In the genomic region with DNA sequence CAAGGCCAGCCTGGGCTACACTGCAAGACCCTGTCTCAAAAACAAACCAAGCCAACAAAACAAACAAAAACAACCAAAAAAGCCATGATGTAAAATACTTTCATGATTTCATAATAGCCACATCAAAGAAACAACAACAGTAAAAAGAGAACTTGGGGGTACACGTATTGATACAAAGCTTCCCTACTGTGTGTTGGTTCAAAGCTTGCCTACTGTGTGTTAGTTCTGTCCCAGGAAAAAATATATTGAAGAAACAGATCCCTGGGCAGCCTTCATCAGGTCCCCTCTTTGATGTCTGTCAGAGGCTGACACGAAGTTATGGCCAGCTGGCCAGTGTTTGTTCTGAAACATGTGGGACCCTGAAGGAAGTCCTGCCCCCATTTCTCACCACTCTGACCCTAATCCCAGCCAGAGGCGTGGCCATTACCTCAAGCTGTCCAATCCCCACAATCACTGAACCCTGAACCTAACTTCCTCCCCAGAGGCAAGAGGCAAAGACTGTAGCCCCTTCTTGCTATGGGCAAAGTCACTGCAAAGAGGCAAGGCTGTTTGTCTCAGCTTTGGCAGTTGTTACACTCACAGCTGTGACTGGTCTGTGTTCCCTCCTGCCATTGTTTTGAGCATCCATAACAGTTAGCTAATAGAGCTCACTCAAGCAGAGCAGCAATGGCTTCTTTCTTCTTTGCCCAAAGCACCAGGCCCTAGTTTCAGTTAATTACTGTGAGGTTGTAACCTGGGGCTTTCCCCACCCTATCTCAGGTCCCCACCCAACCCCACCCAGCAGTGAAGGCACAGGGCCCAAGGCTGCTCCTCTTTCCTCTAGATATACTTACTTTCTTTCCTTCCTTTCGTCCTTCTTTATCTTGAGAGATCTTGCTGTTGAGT, we compare ENCODE assay signal across 14 mouse cellular contexts. TPM values are rescaled to one million over a fixed set of nuclear protein-coding genes. Genes with fewer than 3 reads are reported as not detected.
DNase-seq lines count a peak whose midpoint lies in the region; ATAC-seq lines count a peak whose summit lies in the region.
"Had no signal": no experiment of that assay in that cellular context is flagged by ENCODE, and none has a peak within 500 bp of the region (broad histone marks: within the 10 kb centered on the region; RNA-seq: fewer than 3 reads in every experiment).

No protein-coding gene starts in this region.

- ATAC-seq in liver, embryonic 16.5 days (ENCODE audit: low read depth): peak; percentile 95

- no peaks in the 10 kb centered on the region for H3K27me3 ChIP-seq in heart, embryonic 10.5 days (ENCODE audit: insufficient read depth, poor library complexity, severe bottlenecking)
- no peaks in the 10 kb centered on the region for H3K27me3 ChIP-seq in liver, embryonic 16.5 days (ENCODE audit: control insufficient read depth, insufficient read depth, low read depth, low read length)

- H3K4me3 ChIP-seq in heart, embryonic 10.5 days: no peak overlapping the region
- peak overlapping the region; percentile 30 for H3K4me3 ChIP-seq in liver, embryonic 16.5 days (ENCODE audit: low read depth, low read length)

- peak overlapping the region; percentile 65 for H3K4me2 ChIP-seq in liver, embryonic 16.5 days (ENCODE audit: low read depth, low read length)

- H3K4me1 ChIP-seq in heart, embryonic 10.5 days: peaks cover 14% of the 10 kb centered on the region
- peaks cover 54% of the 10 kb centered on the region for H3K4me1 ChIP-seq in liver, embryonic 16.5 days (ENCODE audit: control insufficient read depth, low read depth, low read length)

- H3K9ac ChIP-seq in liver, embryonic 16.5 days (ENCODE audit: low read depth, low read length): peak overlapping the region; percentile 63

- H3K27ac ChIP-seq in heart, embryonic 10.5 days: 0 out of 2 replicates have a peak overlapping the region, but pooled peaks have one; percentile 30
- peak overlapping the region; percentile 94 for H3K27ac ChIP-seq in liver, embryonic 16.5 days (ENCODE audit: low read length)

- WGBS in heart, embryonic 10.5 days: 64% methylated on average over 4 of the region's 4 CpGs
- 52% methylated on average over 4 of the region's 4 CpGs for WGBS in liver, embryonic 16.5 days (ENCODE audit: insufficient replicate concordance)

- intact Hi-C loops in heart, postnatal 36 days (cut with DNase I): no loop called here
- intact Hi-C loops in gastrocnemius, postnatal 36 days (cut with DNase I): no loop called here

- H3K36me3 ChIP-seq in heart, embryonic 10.5 days: no peaks in the 10 kb centered on the region
- no peaks in the 10 kb centered on the region for H3K36me3 ChIP-seq in liver, embryonic 16.5 days (ENCODE audit: control insufficient read depth, insufficient read depth)

- H3K9me3 ChIP-seq in heart, embryonic 10.5 days: no peaks in the 10 kb centered on the region
- no peaks in the 10 kb centered on the region for H3K9me3 ChIP-seq in liver, embryonic 16.5 days (replicated peaks; ENCODE audit: control insufficient read depth, low read length)

- DNase-seq in heart, embryonic 10.5 days (ENCODE audit: low spot score): no peak
- DNase-seq in heart, postnatal 36 days: no peak
- DNase-seq in c-Kit-positive CD71-positive TER-119-positive erythroid progenitor cells, embryonic 14.5 days (ENCODE audit: low spot score): peak; percentile 75
- peak; percentile 56 to 70 for DNase-seq in spleen, postnatal 4 days (ENCODE audit: low spot score in 2 of 2)
- DNase-seq in layer of hippocampus, postnatal 25 days (ENCODE audit: extremely low spot score in 1 of 2, low spot score in 1 of 2): no peak
- DNase-seq in gastrocnemius, postnatal 36 days: no peak
- no peak for DNase-seq in cerebellum, adult 18-20 months
- DNase-seq: cerebellum, adult 2 months; heart, postnatal 14 days; left cerebral cortex, postnatal 4 days; lung, postnatal 14 days; midbrain, embryonic 14.5 days; right cerebral cortex, adult 18-20 months had no signal

RNA-seq across cellular contexts. Expression of gene Cecr2, which starts 47.4 kb away (rescaled TPM):
- 3.8 and 5.2 TPM in 2 replicates for polyA plus RNA-seq in heart, embryonic 10.5 days (2016; fragmentation: Nextera tagmentation; extraction: Ambion mirVana)
- total RNA-seq in heart, postnatal 36 days (2021): 10 to 100 TPM; 16.4 to 20.3 TPM
- polyA plus RNA-seq in liver, embryonic 16.5 days (2015; fragmentation: Nextera tagmentation; extraction: Ambion mirVana): 4.9 and 6.0 TPM in 2 replicates
- 10 to 100 TPM in 1 of 2 experiments, 1 to 10 TPM in 1; 9.6 to 13.5 TPM for total RNA-seq in layer of hippocampus, postnatal 25 days (2021)
- total RNA-seq in gastrocnemius, postnatal 36 days (2021): 10 to 100 TPM in 1 of 2 experiments, 1 to 10 TPM in 1; 7.8 to 18.8 TPM

Comparison
In these comparisons a context has a peak if more than half of its experiments do, and no peak if none do; other contexts are left out.
1. DNase-seq: peak in c-Kit-positive CD71-positive TER-119-positive erythroid progenitor cells, embryonic 14.5 days (single experiment) and spleen, postnatal 4 days (2 of 2); none in heart, embryonic 10.5 days (single experiment), heart, postnatal 36 days (0 of 2), layer of hippocampus, postnatal 25 days (0 of 2), gastrocnemius, postnatal 36 days (0 of 2) and cerebellum, adult 18-20 months (0 of 2).